Mouse (Mus musculus) liver, postnatal 0 days (tissue): ENCODE data around the gene Krt2.

ENCODE experiments used
- CTCF ChIP-seq: sonication (generic); IDR thresholded peaks from 2 replicates; pipeline ENCODE4 v1.5.1; 2016; ENCODE audit warnings: antibody characterized with exemption, low read depth
- EP300 ChIP-seq: IDR thresholded peaks from 2 replicates; pipeline ENCODE4 v1.6.1; 2016; ENCODE audit warnings: antibody characterized with exemption, low read depth, mild to moderate bottlenecking

DNA sequence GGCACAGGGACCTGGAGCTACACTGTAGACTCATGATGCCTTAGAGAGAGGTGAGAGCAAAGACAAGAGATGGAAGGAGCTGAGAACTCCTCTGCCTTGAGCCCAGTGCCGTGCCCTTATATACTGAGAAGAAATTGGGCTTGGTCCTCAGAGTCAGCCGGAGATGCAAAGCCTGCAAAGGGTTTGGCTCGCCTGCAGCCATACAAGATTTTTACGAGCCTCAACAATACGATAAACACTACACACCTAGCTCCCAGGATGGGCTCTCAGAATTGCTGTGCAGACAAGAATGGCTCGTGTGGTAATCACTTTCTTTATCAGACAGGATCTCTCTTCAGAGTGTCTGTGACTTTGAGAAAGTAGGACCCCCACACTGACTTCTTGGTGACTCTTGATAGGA, 32.7 kb upstream of the Krt2 start, which contains the start of gene Krt1:
- TF ChIP-seq CTCF = no peak
- no peak for TF ChIP-seq EP300
